Mouse (Mus musculus): ENCODE data around the gene Denr. TPM values are rescaled to one million over a fixed set of nuclear protein-coding genes. Genes with fewer than 3 reads are reported as not detected.

Denr gene
- polyA plus RNA-seq (2015; fragmentation: Nextera tagmentation; extraction: Ambion mirVana): 107 and 122 TPM in 2 replicates

GRCm38 (mm10) chr5:123906976-123907630 lies at the start of gene Denr:
TSS of gene Denr (plus strand) at chr5:123907175.
- peak within 1 kb of the TSS; percentile 88 for H3K4me2 ChIP-seq (replicated peaks; ENCODE audit: low read depth)
- no peaks in the 10 kb centered on the region for H3K27me3 ChIP-seq (ENCODE audit: control insufficient read depth, insufficient read depth, low read length)
- H3K36me3 ChIP-seq (ENCODE audit: control insufficient read depth, insufficient read depth, low read length): peaks cover 6% of the 10 kb centered on the region; the same call in 1 of the 2 replicates
- peak within 1 kb of the TSS; percentile 92 for H3K4me3 ChIP-seq (ENCODE audit: low read depth, low read length)
- H3K27ac ChIP-seq (replicated peaks): peak within 1 kb of the TSS; percentile 92
- peak within 1 kb of the TSS; percentile 99 for H3K9ac ChIP-seq (ENCODE audit: low read length)
- TF ChIP-seq EP300 (optimal IDR thresholded peaks at IDR 0.05) (peak; percentile 100), CTCF (IDR thresholded peaks at IDR 0.05; ENCODE audit: low read depth) (peak; percentile 98)
- under 1% methylated on average over 56 of the region's 61 CpGs for WGBS
- H3K9me3 ChIP-seq (ENCODE audit: control insufficient read depth, low read length): no peaks in the 10 kb centered on the region
- ATAC-seq (ENCODE audit: low FRiP score, low TSS enrichment): peak; percentile 96
- peaks cover 3% of the 10 kb centered on the region; the same call in 1 of the 2 replicates for H3K4me1 ChIP-seq (replicated peaks; ENCODE audit: control insufficient read depth, insufficient read depth)
- DNase-seq (ENCODE audit: low spot score): peak; percentile 100

- Histone ChIP-seq H3K27me3 (ENCODE audit: control insufficient read depth, insufficient read depth, low read length) (no peaks in the 10 kb centered on the region), H3K36me3 (ENCODE audit: control insufficient read depth, insufficient read depth, low read length) (no peaks in the 10 kb centered on the region), H3K4me1 (replicated peaks; ENCODE audit: control insufficient read depth, insufficient read depth) (no peaks in the 10 kb centered on the region; the same call in 1 of the 2 replicates), H3K4me3 (ENCODE audit: low read depth, low read length) (no peak overlapping the region), H3K9ac (ENCODE audit: low read length) (no peak overlapping the region), H3K4me2 (replicated peaks; ENCODE audit: low read depth) (no peak overlapping the region), H3K9me3 (ENCODE audit: control insufficient read depth, low read length) (no peaks in the 10 kb centered on the region), H3K27ac (replicated peaks) (no peak overlapping the region)
- ATAC-seq (ENCODE audit: low FRiP score, low TSS enrichment): no peak
- TF ChIP-seq CTCF (IDR thresholded peaks at IDR 0.05; ENCODE audit: low read depth) (no peak), EP300 (optimal IDR thresholded peaks at IDR 0.05) (no peak)
- no peak for DNase-seq (ENCODE audit: low spot score)
- 76% methylated on average over 11 of the region's 11 CpGs for WGBS
These were observed 48.2 kb upstream of the Denr start for GRCm38 (mm10) chr5:123858798-123859197.

- Histone ChIP-seq H3K4me3 (ENCODE audit: low read depth, low read length) (peak overlapping the region; percentile 27), H3K9me3 (ENCODE audit: control insufficient read depth, low read length) (no peaks in the 10 kb centered on the region), H3K36me3 (ENCODE audit: control insufficient read depth, insufficient read depth, low read length) (no peaks in the 10 kb centered on the region), H3K9ac (ENCODE audit: low read length) (peak overlapping the region; percentile 35; the same call in 1 of the 2 replicates), H3K27me3 (ENCODE audit: control insufficient read depth, insufficient read depth, low read length) (no peaks in the 10 kb centered on the region), H3K4me2 (replicated peaks; ENCODE audit: low read depth) (peak overlapping the region; percentile 34), H3K4me1 (replicated peaks; ENCODE audit: control insufficient read depth, insufficient read depth) (no peaks in the 10 kb centered on the region; the same call in 1 of the 2 replicates), H3K27ac (replicated peaks) (peak overlapping the region; percentile 19; the same call in 1 of the 2 replicates)
- ATAC-seq (ENCODE audit: low FRiP score, low TSS enrichment) (peak; percentile 65; the same call in 1 of the 2 replicates), DNase-seq (ENCODE audit: low spot score) (peak; percentile 35)
- WGBS: 50% methylated on average over 15 of the region's 15 CpGs
- TF ChIP-seq EP300 (optimal IDR thresholded peaks at IDR 0.05): no peak
- no peak for TF ChIP-seq CTCF (IDR thresholded peaks at IDR 0.05; ENCODE audit: low read depth)
These were observed 44.3 kb upstream of the Denr start for GRCm38 (mm10) chr5:123862374-123863350.

DNA sequence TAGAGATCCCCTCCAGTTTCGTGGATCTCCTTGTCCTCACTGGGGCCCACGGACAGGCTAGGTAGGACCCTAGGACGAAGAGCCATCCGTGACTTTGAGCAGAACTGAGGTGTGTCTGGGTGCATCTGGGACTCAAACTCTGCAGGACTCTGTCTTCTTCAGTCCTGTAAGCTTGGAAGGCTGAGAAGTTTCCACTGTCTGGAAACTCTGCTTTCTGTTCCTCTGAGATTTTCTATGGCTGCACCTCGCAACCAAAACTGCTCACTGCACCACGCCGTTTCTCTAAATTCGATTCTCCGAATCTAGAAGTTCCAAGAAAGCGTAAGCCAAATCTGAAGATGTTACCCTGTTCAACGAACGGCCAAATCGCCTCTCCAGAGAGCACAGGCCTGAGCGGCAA lies 43.0 kb upstream of the Denr start:
- no peaks in the 10 kb centered on the region for H3K27me3 ChIP-seq (ENCODE audit: control insufficient read depth, insufficient read depth, low read length)
- H3K9me3 ChIP-seq (ENCODE audit: control insufficient read depth, low read length): no peaks in the 10 kb centered on the region
- H3K4me1 ChIP-seq (replicated peaks; ENCODE audit: control insufficient read depth, insufficient read depth): no peaks in the 10 kb centered on the region; the same call in 1 of the 2 replicates
- H3K36me3 ChIP-seq (ENCODE audit: control insufficient read depth, insufficient read depth, low read length): no peaks in the 10 kb centered on the region
- peak overlapping the region; percentile 34 for H3K4me2 ChIP-seq (replicated peaks; ENCODE audit: low read depth)
- WGBS: 92% methylated on average over 14 of the region's 14 CpGs
- TF ChIP-seq EP300 (optimal IDR thresholded peaks at IDR 0.05) (no peak), CTCF (IDR thresholded peaks at IDR 0.05; ENCODE audit: low read depth) (no peak)
- peak overlapping the region; percentile 13; the same call in 1 of the 2 replicates for H3K9ac ChIP-seq (ENCODE audit: low read length)
- H3K27ac ChIP-seq (replicated peaks): no peak overlapping the region
- ATAC-seq (ENCODE audit: low FRiP score, low TSS enrichment): no peak
- H3K4me3 ChIP-seq (ENCODE audit: low read depth, low read length): no peak overlapping the region
- DNase-seq (ENCODE audit: low spot score): no peak

- Histone ChIP-seq H3K27ac (replicated peaks) (peak within 1 kb of the TSS; percentile 65), H3K36me3 (ENCODE audit: control insufficient read depth, insufficient read depth, low read length) (no peaks in the 10 kb centered on the region), H3K4me3 (ENCODE audit: low read depth, low read length) (no peak within 1 kb of the TSS), H3K27me3 (ENCODE audit: control insufficient read depth, insufficient read depth, low read length) (no peaks in the 10 kb centered on the region), H3K4me2 (replicated peaks; ENCODE audit: low read depth) (peak within 1 kb of the TSS; percentile 34), H3K4me1 (replicated peaks; ENCODE audit: control insufficient read depth, insufficient read depth) (no peaks in the 10 kb centered on the region; the same call in 1 of the 2 replicates), H3K9ac (ENCODE audit: low read length) (no peak within 1 kb of the TSS), H3K9me3 (ENCODE audit: control insufficient read depth, low read length) (no peaks in the 10 kb centered on the region)
- WGBS: 46% methylated on average over 12 of the region's 12 CpGs
- DNase-seq (ENCODE audit: low spot score) (no peak), ATAC-seq (ENCODE audit: low FRiP score, low TSS enrichment) (0 out of 2 replicates have a peak, but pooled peaks have one; percentile 45)
- TF ChIP-seq CTCF (IDR thresholded peaks at IDR 0.05; ENCODE audit: low read depth): no peak
- TF ChIP-seq EP300 (optimal IDR thresholded peaks at IDR 0.05): peak; percentile 67
These were observed 41.6 kb upstream of the Denr start, which contains the start of gene Hcar2 for GRCm38 (mm10) chr5:123865365-123865764. TSS of gene Hcar2 (minus strand) at chr5:123865499.

All from stomach, postnatal 0 days (tissue).